Mouse (Mus musculus) heart, adult 2 months (tissue): ENCODE results near the gene Ttyh3.

ENCODE experiments used
- CTCF ChIP-seq: fragments of 200-600 bp; IDR thresholded peaks from 2 replicates; pipeline ENCODE4 v1.8.1; 2022; ENCODE audit warnings: antibody characterized with exemption, mild to moderate bottlenecking, moderate library complexity
- POLR2A ChIP-seq: fragments of 200-500 bp; IDR thresholded peaks from 2 replicates; pipeline ENCODE4 v1.6.1; 2011; ENCODE audit warnings: mild to moderate bottlenecking, low read depth, low read length, control low read depth; ENCODE audit not compliant: insufficient read depth

GRCm38 (mm10) chr5:140619895-140620736 lies 28.7 kb downstream of the Ttyh3 start:
- TF ChIP-seq CTCF: no peak
- TF ChIP-seq POLR2A: no peak
